Mouse (Mus musculus) lung, adult 2 months (tissue): ENCODE data around the gene Slc11a1.

ENCODE experiments used
- CTCF ChIP-seq: fragments of 200-500 bp; IDR thresholded peaks from 2 replicates; pipeline ENCODE4 v1.5.1; 2011; ENCODE audit warnings: mild to moderate bottlenecking, low read length, control low read depth; ENCODE audit not compliant: insufficient read depth
- POLR2A ChIP-seq: fragments of 200-500 bp; IDR thresholded peaks from 2 replicates; pipeline ENCODE4 v1.6.1; 2011; ENCODE audit warnings: low read depth, mild to moderate bottlenecking, control low read depth, low read length, borderline replicate concordance; ENCODE audit errors: extremely low read depth

- TF ChIP-seq POLR2A = no peak
- TF ChIP-seq CTCF = no peak
Measured at GRCm38 (mm10) chr1:74418747-74419439, 43.9 kb downstream of the Slc11a1 start.
